Mouse (Mus musculus): ENCODE data around the gene Mndal. TPM values are rescaled to one million over a fixed set of nuclear protein-coding genes. Genes with fewer than 3 reads are reported as not detected.
"Not testable (repeated sequence)": the region's sequence is repeated elsewhere in the genome, so short reads cannot be mapped to it uniquely, and the experiment has no call there.

The Mndal gene
- 10 to 100 TPM; 14.6 to 15.3 TPM for total RNA-seq (2021)
- long read RNA-seq, experiment 1, partial matches to known transcripts: 1 of 2 reads
- long read RNA-seq, experiment 1, other reads (novel, unspliced or antisense): 1 of 2 reads
- long read RNA-seq, experiment 2, partial matches to known transcripts: 1 of 1 reads
- long read RNA-seq, experiment 2, other reads (novel, unspliced or antisense): 0 of 1 reads

DNA sequence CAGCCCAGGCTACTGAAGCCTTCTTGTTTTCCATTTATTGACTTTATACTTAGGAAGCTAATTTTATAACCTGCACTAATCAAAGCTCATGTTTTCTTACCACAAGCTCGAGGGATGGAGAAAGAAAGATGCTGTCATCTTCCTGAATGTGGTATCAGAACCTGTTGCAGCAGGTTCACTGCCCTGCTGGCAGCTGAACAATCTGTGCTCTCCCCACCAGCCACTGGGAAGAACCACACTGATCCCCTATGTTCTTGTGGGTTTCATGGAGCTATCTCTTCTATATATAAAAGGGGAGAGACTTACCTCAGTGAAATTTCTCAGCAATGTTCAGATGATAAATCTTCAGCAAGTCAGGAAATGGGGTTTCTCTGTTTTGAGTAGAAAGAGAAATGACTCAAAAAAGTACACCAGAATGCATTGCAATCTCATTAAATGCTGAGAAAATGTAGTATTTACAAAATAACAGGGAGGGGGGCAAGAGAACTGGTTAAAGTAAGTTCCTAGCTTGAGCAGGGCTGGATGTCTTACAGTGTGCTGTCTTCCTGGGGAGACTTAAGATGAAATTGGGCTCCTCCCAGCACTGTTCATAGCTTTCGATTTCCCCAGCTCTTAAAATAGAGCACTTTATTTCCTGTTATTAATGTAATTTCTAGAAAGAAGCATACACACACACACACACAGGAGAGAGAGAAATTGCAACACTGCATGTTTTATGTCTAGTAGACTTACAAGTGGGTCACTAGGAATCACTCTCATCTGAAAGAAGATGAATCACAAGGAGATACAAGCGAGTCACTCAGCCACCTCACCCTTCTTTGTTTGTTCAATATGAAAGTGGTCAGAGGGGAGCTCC is at the start of gene Mndal, which contains the start of gene Ifi203:
TSS of gene Mndal (minus strand) at position 568 of the 856 bp plus-strand sequence.
TSS of gene Ifi203 (minus strand) at position 749 of the 856 bp plus-strand sequence.
- DNase-seq (ENCODE audit: low spot score in 2 of 2): not testable (repeated sequence)

DNA sequence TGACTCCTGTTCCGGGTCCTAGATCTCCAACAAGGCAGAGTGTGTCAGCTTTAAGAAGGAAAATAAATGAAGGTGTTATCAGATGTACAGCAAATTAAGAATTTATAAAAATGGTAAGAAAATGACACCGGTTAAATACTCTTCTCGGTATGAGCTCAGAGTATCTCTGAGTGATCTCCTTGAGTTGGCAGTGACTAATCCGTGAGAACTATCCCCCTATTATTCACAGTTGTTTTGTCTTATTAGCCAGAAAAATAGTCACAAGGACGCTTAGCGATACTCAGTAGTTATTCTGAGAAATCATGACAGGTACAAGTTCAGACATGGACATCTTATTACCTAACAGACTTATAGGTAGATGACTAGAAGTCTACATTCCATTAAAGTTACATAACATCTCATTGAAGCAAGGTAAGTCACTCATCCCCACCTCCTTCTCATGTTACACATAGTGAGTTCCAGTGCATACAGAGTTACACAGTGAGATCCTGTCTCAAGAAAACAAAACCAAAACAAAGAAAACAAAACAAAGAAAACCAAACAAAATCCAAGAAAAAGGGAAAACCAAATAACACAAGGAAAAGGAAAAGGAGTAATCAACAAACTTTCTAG is 40.5 kb upstream of the Mndal start, which contains the start of gene Ifi202b:
TSS of gene Ifi202b (minus strand) at position 51 of the 612 bp plus-strand sequence.
- DNase-seq (ENCODE audit: low spot score in 2 of 2): not testable (repeated sequence)

DNA sequence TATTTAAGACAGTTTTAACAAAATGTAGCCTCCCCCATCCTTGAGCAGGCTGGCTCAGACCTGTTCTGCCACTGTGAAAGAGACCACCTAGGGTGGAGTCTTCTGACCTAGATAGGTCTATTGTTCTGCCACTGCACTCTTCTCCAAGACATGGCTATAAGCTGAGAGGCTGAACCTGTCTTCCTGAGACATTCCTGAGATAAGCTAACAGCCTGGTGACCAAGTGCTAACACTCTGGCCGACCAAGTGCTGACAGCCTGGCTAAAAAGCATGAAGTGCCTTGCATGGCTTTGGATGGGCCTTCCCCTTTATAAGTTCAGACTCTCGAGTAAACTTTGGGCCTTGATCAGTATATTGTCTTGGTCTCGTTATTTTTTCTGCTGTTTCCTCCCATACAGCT is 38.7 kb upstream of the Mndal start:
- not testable (repeated sequence) for DNase-seq (ENCODE audit: low spot score in 2 of 2)

DNA sequence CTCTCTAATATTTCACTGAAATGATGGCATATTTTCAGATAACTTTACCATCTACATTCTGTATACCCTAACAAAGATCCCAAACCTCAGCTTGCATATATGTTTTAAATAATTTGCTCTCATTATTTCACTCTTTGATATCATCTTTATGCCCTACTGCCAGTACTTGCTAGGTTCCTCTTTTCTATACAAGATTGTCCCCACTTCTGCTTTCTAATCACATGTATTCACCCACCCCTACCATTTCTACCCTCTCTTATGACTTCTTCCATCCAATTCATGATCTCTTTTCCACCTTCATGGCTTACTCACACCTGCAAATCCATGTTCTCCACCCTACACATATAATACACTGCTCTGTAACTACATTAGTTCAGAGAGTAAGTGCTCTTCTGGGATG is 35.3 kb upstream of the Mndal start:
- DNase-seq (ENCODE audit: low spot score in 2 of 2): no peak

DNA sequence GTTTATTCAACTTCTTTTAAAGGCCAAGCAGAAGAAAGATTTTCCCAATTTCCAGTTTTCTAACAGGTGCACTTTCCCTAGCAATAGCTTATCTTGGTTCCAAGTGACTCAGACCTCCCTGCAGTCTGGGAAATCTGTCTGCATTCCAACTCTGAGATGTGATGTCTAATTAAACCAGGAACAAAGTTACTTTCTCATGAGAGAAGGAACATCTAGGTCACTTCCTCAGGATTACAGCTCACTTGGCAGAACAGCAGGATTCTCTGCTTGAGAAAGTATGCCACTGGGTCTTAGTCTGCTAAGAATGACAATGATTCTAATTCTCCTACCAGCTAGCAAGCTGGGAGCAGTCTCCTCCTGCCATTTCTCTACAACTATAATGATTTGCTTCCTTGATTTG is 30.8 kb upstream of the Mndal start:
- no peak for DNase-seq (ENCODE audit: low spot score in 2 of 2)

DNA sequence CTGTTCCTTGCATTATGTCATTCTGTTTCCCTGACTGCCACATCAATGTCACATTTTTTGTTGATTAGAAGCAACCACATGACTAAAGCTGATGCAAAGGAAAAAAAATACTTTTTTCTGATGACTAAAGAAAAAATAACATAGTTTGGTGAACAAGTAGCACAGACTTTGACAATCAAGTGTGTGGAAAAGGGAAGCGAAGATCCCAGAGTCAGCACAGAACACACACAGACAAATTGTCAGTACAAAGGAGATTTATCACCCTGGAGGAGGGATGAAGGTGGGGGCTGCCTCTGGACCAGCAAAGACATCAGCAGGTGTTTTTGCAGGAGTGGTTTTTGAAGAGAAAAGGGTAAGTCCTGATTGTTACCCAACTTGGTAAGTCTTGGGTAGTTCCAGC is 19.2 kb upstream of the Mndal start:
- not testable (repeated sequence) for DNase-seq (ENCODE audit: low spot score in 2 of 2)

DNA sequence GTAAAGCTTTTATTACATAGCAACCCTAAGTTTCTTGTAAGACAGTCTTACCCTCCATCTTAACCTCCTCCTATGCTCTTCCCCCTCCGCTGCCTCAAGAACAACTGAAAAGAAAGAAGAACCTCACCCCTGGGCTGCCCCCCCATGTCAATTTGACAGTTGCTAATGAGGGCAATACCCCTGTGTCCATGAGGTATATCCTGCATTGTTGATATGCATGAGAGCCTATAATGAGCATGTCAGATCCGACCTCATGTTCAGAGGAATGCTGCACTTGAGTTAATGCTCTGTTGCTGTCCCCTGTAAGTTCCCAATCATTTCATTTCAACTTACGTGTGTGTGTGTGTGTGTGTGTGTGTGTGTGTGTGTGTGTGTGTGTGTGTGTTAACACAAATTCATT is 17.7 kb upstream of the Mndal start:
- DNase-seq (ENCODE audit: low spot score in 2 of 2): not testable (repeated sequence)

DNA sequence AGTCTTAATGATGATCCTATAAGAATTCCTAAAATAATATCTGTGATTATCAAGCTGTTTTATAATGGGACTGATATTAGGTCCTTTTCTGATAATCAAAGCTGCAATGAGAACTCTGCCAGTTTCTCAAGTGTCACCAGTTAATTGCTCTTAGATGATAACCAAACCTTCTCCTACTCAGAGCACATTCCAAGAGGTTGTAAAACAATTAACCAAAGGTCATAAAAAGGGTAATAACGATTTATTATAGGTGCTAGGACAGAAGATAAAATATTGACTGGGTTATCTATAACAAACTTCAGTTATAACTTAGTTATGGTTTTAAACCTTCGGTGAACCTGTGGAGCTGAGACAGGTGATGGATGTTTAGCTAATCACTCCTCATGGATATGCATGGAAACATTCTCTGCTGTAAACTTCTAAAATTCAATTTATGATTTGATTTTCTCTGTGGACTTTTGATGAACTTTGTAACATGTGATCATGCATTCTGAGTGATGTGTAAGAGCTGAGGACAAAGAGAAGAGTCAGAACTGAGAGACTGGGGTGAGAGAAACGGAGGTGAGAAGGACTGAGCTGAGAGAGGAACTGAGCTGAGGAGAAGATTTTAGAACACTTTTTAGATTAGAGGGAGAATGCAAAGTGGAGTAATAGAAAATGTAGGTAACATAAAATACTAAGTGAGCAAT is 13.7 kb upstream of the Mndal start:
- not testable (repeated sequence) for DNase-seq (ENCODE audit: low spot score in 2 of 2)

DNA sequence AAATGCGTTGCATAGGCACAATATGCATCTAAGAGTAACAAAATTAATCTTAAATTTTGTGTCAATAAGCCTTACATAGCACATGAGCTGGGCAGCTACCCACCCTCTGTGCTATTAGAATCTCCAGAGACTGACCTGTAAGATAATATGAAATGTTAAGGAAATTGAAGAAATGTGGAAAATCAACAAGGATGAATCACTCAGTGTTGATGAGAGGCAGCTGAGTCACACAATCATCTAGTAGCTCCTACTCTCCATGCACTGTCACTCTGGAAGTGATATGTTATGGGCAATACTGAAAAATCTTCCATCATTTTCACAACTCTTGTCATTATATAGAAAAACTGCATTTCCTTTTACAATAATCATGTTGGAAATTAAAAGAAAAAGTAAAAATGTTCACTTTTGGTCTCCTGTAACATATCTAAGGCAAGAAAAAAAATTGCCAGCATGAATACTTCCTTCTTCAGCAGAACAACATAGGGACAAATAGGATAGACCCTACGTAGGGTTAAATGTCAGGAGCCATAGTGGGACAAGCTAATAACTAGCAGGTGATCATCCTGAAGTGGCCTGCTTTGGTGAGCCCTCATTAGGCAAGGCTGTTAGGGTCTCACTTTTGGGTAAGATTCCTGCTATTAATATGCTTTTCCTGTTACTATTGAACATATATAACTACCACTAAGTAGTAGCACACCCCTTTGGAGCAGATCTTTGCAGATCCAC is 12.9 kb upstream of the Mndal start:
- no peak for DNase-seq (ENCODE audit: low spot score in 2 of 2)

DNA sequence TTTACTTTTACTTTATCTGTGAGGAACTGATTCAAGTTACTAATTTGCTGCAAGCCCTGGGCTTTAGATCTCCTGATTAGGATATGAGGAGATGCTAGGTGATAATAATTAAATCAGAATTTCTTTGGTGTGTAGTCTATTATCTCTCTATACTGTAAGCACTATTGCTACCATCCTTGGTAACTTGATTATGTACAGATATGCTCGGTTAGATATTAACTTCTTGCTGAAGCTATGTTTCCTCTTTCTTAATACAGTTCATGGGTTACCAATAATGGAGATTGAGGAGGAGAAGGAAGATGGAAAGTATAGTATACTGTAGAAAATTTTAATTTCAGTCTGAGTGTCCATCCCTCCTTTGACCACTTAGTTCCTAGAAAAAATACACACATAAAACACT is 11.3 kb upstream of the Mndal start:
- DNase-seq (ENCODE audit: low spot score in 2 of 2): no peak

DNA sequence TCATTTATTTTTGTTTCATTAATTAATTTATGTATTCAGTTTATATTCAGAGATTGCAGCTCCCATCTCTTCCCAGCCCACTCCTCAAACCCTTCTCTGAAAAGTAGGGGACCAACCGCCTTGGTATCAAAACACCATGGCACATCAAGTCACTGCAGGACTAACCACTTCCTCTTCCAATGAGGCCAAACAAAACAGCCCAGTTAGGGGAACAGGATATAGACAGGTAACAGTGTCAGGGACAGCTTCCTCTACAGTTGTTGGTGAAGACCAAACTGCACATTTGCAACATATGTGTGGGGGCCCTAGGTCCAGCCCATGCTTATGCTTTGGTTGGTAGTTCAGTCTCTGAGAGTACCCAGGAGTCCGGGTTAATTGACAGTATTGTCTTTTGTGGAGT is 6.8 kb upstream of the Mndal start:
- DNase-seq (ENCODE audit: low spot score in 2 of 2): not testable (repeated sequence)

DNA sequence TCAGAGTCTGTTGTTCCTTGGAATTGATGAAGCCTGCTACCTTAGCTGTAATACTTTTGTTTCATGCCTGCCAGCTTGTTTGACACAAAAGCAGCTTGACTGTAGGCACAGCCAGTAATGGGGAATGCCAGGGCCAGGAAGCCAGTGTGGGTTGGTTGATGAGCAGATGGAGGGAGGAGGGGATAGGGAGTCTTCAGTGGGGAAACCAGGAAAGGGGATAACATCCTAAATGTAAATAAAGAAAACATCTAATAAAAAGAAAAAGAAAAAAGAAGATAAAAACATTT is 432 bp upstream of the Mndal start:
- not testable (repeated sequence) for DNase-seq (ENCODE audit: low spot score in 2 of 2)

DNA sequence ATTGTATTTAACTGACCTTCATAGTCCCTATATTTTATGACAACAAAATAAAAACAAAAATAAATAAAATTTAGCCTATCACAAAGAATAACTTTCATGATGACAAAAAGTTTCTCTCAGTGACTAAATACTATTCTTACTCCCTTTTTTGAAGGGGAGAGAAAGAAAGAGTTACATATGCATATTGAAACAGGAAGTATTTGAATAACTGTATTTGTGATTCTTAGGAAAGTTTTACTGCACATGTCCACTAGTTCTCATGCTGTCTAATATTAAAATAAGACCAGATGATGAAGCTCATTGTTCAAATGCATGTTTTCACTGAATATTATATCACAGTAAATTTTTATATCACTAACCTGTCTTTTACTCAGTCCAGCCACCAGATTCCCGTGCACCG is 769 bp downstream of the Mndal start:
- DNase-seq (ENCODE audit: low spot score in 2 of 2): not testable (repeated sequence)

DNA sequence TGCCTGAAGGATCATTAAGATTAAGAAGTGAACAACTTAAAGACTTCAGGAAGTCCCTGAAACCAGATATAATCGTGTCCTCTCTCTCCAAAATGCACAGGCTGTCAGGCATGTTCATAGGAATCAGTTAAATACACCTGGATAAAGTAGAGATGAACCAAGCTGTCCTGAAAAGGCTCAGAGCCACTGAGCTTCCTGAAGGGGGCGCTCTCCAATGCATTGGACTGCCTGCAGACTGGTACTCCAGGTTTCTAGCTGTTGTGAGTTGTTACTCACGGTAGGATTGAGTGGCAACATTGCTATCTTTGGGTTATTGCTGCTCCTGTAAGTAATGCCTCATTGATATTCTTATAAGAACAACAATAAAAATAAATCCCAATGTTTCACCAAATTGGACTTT is 23.0 kb downstream of the Mndal start:
- DNase-seq (ENCODE audit: low spot score in 2 of 2): not testable (repeated sequence)

DNA sequence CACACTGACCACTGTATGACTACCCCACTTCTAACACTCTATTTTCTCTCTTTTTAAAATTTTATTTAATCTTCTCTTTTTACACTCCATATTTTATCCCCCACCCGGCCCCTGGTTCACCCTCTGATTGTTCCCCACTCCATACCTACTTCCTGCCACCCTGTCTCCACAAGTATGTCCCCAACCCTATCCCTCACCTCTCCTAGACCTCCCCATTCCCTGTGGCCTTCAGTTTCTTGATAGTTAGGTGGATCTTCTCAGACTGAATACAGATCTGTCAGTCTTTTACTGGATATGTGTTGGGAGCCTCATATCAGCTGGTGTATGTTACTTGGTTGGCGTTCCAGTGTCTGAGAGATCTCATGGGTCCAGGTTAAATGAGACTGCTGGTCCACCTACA is 27.7 kb downstream of the Mndal start:
- DNase-seq (ENCODE audit: low spot score in 2 of 2): no peak

DNA sequence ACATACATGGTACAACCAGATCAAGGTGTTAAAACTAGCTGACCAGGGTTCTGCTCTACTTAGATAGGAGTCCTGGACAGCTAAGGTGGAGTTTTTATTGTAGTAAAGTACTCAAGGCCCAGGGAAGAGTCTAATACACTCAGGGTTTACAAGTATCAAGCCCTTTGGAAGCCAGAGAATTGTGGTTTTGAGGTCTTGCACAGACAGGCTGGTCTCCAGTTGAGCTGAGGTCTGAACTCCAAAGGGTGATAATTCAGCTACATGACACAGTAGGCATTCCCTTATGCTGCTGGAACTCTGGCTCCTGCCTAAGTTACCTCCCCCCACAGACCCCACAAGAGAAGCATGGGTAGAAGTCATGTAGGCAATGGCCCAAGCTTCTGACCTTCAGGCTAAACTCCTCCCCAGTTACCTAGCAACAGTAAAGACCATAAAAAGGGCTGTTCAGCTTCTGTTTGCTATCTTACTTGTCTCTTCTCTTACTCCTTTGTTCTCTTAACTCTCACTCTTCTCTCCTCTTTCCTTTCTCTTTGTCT is 29.0 kb downstream of the Mndal start:
- DNase-seq (ENCODE audit: low spot score in 2 of 2): not testable (repeated sequence)

DNA sequence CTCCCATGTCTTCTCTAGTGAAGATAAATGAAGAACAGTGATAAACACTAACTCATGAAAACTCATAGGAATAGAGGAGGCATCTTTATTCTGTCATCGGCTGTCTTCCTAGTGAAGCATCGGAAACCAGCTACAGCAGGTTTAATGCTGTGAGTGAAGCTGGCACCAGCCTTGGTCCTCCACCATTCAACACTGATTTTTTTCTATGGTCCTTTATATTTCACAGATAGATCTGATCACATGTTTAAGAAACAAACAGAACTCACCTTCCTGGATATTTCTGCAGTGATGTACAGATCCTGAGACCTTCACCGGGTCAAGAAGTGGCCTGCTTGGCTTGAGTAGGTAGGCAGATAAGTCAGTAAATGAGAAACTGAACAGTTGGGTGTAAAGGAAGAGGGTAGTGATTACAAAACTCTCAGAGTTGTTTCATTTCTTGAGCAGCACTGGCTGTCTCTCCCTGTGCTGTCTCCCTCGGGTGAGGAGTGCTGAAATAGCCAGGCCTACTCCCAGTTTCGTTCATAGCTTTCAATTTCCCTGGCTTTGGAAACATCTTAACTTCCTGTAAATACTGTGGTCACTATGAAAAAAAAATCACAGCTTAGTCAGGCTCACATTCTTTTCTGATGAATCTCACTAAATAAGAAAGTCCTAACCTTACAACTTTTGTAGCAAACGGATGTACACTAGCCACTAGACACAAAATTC is 29.6 kb downstream of the Mndal start, which contains the start of gene Ifi211:
TSS of gene Ifi211 (minus strand) at position 499 of the 708 bp plus-strand sequence.
- DNase-seq (ENCODE audit: low spot score in 2 of 2): not testable (repeated sequence)

DNA sequence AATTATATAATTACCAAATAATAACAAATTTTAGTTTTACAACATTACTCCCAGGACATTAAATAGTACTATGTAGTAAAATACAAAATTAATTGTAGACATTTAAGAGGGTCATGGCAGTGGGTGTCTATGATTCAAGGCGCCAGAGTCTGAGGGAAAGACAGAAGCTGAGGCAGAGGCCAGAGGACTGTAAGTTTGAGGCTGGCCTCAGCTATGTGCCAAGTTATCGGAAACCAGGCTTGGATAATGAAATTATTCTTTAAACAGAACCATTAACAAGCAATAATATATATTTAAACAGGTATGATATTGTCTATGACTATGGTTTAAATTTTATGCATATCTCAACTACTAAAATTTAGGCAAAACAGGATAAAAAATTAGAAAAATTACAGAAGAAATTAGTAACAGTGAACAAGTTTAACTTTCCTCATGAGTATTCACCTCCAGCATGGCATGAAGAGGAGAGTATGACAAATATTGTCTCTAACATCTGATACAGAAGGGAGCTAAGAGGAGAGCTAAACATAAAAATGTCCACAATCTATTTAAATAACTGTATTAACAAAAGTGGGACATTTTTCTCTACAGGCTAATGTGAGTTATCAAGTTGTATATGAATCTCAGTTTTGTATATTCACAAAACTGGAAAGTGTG is 30.4 kb downstream of the Mndal start:
- DNase-seq (ENCODE audit: low spot score in 2 of 2): no peak

DNA sequence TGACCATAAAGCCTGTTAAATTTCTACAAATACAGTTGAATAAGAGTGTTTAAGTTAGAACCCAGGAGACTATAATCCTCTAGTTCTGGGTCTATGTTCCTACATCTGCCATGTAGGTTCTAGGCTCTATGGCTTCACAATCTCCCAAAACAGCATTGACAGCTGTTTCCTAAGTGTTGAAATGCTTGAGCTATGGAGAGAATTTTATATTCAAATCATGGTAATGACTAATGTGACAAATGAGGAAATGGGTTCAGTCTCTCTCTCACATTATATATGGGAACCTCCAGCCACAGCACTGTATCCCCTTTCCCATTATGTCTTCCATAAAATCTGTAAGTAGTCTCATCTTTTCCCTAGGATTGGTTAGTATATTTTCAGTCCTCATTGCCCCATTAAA is 33.9 kb downstream of the Mndal start:
- not testable (repeated sequence) for DNase-seq (ENCODE audit: low spot score in 2 of 2)

Data from adrenal gland, adult 18-20 months (tissue).